Mouse (Mus musculus) heart, embryonic 13.5 days (tissue): Measurements from ENCODE around the gene Faf1. TPM values are rescaled to one million over a fixed set of nuclear protein-coding genes. Genes with fewer than 3 reads are reported as not detected.
A peak's percentile ranks its signal among the peaks of the same experiment; 100 is the strongest.

Experiments used
- ATAC-seq: fragments of 200-750 bp; cut with Nextera tagmentation; 2 replicates; pipeline ENCODE4 v1.8.0; 2017; ENCODE audit warnings: moderate TSS enrichment; ENCODE audit not compliant: insufficient number of reproducible peaks, low FRiP score, low TSS enrichment; ENCODE audit errors: extremely low read depth
- H3K27ac ChIP-seq: fragments of 300-500 bp; sonication (generic); replicated peaks from 2 replicates; pipeline ENCODE4 v1.5.1; 2015; ENCODE audit warnings: moderate library complexity, mild to moderate bottlenecking, inconsistent platforms
- H3K27me3 ChIP-seq: fragments of 300-500 bp; sonication (generic); replicated peaks from 2 replicates; pipeline ENCODE4 v1.6.1; 2015; ENCODE audit warnings: mild to moderate bottlenecking, inconsistent platforms
- H3K36me3 ChIP-seq: fragments of 300-500 bp; sonication (generic); 2 replicates; pipeline ENCODE4 v1.6.1; 2015; ENCODE audit warnings: mild to moderate bottlenecking, inconsistent platforms
- H3K4me1 ChIP-seq: fragments of 300-500 bp; sonication (generic); 2 replicates; pipeline ENCODE4 v1.6.1; 2015; ENCODE audit warnings: inconsistent platforms
- H3K4me2 ChIP-seq: fragments of 300-500 bp; sonication (generic); 2 replicates; pipeline ENCODE4 v1.6.1; 2015; ENCODE audit warnings: inconsistent platforms, mild to moderate bottlenecking, moderate library complexity
- H3K4me3 ChIP-seq: fragments of 300-500 bp; sonication (generic); 2 replicates; pipeline ENCODE4 v1.5.1; 2015; ENCODE audit warnings: moderate library complexity, mild to moderate bottlenecking, inconsistent platforms
- H3K9ac ChIP-seq: fragments of 300-500 bp; sonication (generic); 2 replicates; pipeline ENCODE4 v1.6.1; 2015; ENCODE audit warnings: inconsistent platforms, mild to moderate bottlenecking, moderate library complexity
- H3K9me3 ChIP-seq: fragments of 300-500 bp; sonication (generic); 2 replicates; pipeline ENCODE4 v1.6.1; 2016; ENCODE audit warnings: inconsistent platforms
- WGBS: fragments of 180-500 bp; shearing (Covaris S2); methylation state at CpG from one replicate; pipeline ENCODE4 v1.1.7; 2015; ENCODE audit warnings: mixed read lengths; 5-methylcytosine and 5-hydroxymethylcytosine counted together
- polyA plus RNA-seq: library from polyadenylated mRNA; unstranded; fragments of >200 nt; fragmentation: Nextera tagmentation; extraction: Ambion mirVana; gene quantifications from 2 replicates; pipeline ENCODE4 v1.2.1, GENCODE M21; 2015

Faf1 gene
- polyA plus RNA-seq, 1 experiment from 2014 or later: 18.3 TPM

DNA sequence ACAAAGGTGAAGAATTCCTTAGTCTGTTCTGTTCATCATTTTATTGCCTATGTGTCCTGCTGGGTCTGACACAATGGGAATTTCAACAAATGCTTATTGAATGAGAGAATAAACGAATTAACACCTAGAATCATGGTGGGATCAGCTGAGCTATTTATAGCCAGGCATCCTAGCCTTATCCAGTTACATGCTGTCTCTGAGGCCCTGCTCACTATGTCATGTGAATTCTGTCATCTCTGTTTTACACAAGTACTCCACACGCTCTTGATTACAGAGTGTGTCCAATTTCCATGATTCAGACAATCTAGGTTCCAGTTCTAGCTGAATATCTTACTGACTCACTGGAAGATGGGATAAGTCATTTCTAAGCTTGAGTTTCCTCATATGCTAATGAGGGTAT, 183.9 kb downstream of the Faf1 start:
- peaks cover 26% of the 10 kb centered on the region for H3K4me1 ChIP-seq
- peaks cover 5% of the 10 kb centered on the region for H3K36me3 ChIP-seq
- 33% methylated on average over 2 of the region's 2 CpGs for WGBS
- H3K27me3 ChIP-seq: no peaks in the 10 kb centered on the region
- no peaks in the 10 kb centered on the region for H3K9me3 ChIP-seq
- no peak overlapping the region for H3K4me3 ChIP-seq
- peak overlapping the region; percentile 26 for H3K27ac ChIP-seq
- no peak overlapping the region for H3K9ac ChIP-seq
- ATAC-seq: no peak
- H3K4me2 ChIP-seq: 0 out of 2 replicates have a peak overlapping the region, but pooled peaks have one; percentile 9

DNA sequence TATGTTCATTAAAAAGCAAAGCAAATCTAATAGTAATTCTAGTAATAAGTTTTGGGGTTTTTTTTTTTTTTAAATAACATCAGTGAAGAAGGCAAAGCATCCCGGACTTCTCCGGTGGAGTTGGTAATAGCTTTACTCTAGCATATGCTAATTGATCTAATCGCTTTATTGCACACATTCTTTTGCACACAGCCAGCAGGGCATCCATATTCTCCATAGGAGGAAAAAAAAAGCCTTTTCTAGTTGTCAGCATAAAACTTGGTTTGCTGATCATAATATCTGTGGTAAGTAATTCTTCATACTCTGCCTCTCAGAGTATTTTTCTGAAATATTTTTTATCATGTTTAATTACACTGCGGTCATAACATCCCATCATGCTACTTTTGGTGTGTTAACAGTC, 185.9 kb downstream of the Faf1 start:
- Histone ChIP-seq H3K4me3 (no peak overlapping the region), H3K4me2 (no peak overlapping the region), H3K9ac (no peak overlapping the region), H3K9me3 (no peaks in the 10 kb centered on the region), H3K4me1 (peaks cover 26% of the 10 kb centered on the region), H3K36me3 (no peaks in the 10 kb centered on the region), H3K27me3 (no peaks in the 10 kb centered on the region), H3K27ac (no peak overlapping the region)
- WGBS: 94% methylated on average over 4 of the region's 4 CpGs
- no peak for ATAC-seq

GRCm38 (mm10) chr4:109863021-109863420, 186.6 kb downstream of the Faf1 start:
- Histone ChIP-seq H3K4me1 (peaks cover 23% of the 10 kb centered on the region), H3K27ac (no peak overlapping the region), H3K9ac (no peak overlapping the region), H3K4me2 (no peak overlapping the region), H3K36me3 (no peaks in the 10 kb centered on the region), H3K9me3 (no peaks in the 10 kb centered on the region), H3K4me3 (no peak overlapping the region), H3K27me3 (no peaks in the 10 kb centered on the region)
- 79% methylated on average over 3 of the region's 3 CpGs for WGBS
- no peak for ATAC-seq

DNA sequence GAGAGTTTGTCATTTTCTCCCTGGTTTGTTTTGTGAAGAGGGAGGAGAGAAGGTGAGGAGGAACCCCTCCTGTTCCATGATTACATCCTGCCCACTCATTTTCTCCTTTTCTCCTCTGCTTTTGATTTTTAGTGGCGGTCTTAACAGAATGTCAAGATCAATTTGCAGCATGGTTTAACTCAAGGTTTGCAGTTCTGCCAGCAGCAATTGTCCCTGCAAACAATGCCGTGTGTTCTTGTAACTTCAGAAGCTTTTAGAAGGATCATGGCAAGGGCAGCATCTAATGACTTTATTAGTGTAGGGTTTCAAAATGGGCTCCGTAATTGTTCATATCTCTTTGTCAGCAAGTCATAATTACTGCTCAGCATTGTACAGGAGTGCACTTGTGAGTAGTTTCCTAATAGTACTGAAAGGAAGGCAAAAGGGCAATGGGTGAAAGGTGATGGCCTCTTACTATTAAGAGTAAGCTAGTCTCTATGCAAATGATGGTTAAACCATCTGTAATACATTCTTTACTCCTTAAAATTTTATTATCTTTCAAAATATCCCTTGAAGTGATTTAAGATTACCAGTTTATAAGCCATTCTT, 192.6 kb downstream of the Faf1 start:
- no peak for ATAC-seq
- 79% methylated on average over 3 of the region's 3 CpGs for whole genome bisulfite sequencing
- H3K9ac ChIP-seq: no peak overlapping the region

GRCm38 (mm10) chr4:109884333-109884732, 207.9 kb downstream of the Faf1 start:
- H3K4me3 ChIP-seq: no peak overlapping the region
- H3K9me3 ChIP-seq: no peaks in the 10 kb centered on the region
- H3K27me3 ChIP-seq: no peaks in the 10 kb centered on the region
- peak overlapping the region; percentile 73 for H3K27ac ChIP-seq
- peak overlapping the region; percentile 36 for H3K4me2 ChIP-seq
- peaks cover 18% of the 10 kb centered on the region for H3K4me1 ChIP-seq
- 35% methylated on average over 4 of the region's 4 CpGs for WGBS
- no peak overlapping the region for H3K9ac ChIP-seq
- no peak for ATAC-seq
- H3K36me3 ChIP-seq: peaks cover 12% of the 10 kb centered on the region

More for the DNA sequence above, 192.6 kb downstream of the Faf1 start:
- no peak overlapping the region for H3K4me3 ChIP-seq
- no peaks in the 10 kb centered on the region for H3K4me1 ChIP-seq
- no peaks in the 10 kb centered on the region for H3K9me3 ChIP-seq
- no peak overlapping the region for H3K4me2 ChIP-seq
- H3K27ac ChIP-seq: no peak overlapping the region
- peaks cover 10% of the 10 kb centered on the region for H3K36me3 ChIP-seq
- H3K27me3 ChIP-seq: no peaks in the 10 kb centered on the region

DNA sequence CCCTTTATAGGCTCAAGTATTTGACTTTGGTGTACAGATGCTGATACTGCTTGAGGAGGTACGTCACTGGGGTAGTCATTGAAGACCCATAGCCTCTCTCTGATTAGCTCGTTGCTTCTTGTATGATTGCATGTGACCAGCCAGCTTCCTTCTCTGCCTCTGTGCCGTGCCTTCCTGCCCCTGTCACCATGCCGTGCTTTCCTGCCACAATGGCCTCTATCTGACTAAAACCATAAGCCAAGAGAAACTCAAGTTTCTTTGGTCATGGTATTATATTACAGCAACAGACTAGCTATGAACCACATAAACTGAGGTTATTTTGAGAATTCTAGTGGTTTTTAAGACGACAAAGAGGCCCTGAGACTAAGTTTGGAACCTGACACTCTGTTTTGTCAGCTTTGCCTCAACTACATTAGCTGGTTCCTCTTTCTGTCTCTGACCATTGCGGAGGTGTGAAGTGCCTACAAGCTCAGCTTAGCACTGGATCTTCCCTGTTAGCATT, 211.5 kb downstream of the Faf1 start:
- no peak overlapping the region for H3K27ac ChIP-seq
- WGBS: 86% methylated on average over 6 of the region's 6 CpGs

DNA sequence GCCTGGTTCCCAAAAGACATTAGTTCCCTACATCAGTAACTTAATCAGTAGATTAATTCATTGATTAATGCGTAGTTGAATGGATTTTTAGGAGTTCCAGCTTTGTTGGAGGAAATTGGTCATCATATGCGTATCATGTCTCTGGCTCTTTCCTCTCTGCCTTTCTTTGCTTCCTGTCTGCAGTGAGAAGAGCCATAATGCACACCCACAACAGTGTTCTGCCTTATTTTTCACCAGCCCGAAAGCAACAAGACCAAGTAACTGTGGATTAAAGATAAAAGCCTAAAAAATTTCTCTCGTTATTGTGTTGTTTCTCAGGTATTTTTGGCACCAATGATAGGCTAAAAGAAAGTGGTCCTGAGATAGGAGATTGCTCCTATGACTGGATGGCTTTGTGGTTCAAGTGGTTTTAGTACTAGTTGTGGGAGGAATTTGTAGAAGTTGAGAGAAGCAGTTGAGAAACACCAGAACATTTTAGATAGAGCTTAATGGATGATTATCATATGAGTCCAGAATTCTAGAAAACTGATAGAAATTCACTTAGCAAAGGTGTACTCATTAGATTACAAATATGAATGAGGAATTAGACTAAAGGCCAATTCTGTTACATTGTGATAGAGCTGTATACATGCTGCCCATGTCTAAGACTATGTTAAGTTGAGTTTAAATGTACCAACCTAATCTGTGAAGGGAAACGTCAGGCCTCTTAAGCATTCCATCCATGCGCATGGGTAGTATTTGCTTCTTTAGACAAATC, 221.6 kb downstream of the Faf1 start:
- no peak overlapping the region for H3K4me3 ChIP-seq
- H3K4me1 ChIP-seq: no peaks in the 10 kb centered on the region
- no peak overlapping the region for H3K9ac ChIP-seq
- ATAC-seq: no peak
- H3K27ac ChIP-seq: no peak overlapping the region
- H3K9me3 ChIP-seq: no peaks in the 10 kb centered on the region
- peaks cover 21% of the 10 kb centered on the region for H3K36me3 ChIP-seq
- H3K4me2 ChIP-seq: no peak overlapping the region
- 84% methylated on average over 6 of the region's 6 CpGs for WGBS
- no peaks in the 10 kb centered on the region for H3K27me3 ChIP-seq

More for the DNA sequence above, 211.5 kb downstream of the Faf1 start:
- no peak overlapping the region for H3K4me2 ChIP-seq
- no peaks in the 10 kb centered on the region for H3K9me3 ChIP-seq
- no peak overlapping the region for H3K9ac ChIP-seq
- peaks cover 18% of the 10 kb centered on the region for H3K4me1 ChIP-seq
- peaks cover 27% of the 10 kb centered on the region for H3K36me3 ChIP-seq
- no peak for ATAC-seq
- H3K4me3 ChIP-seq: no peak overlapping the region
- no peaks in the 10 kb centered on the region for H3K27me3 ChIP-seq

DNA sequence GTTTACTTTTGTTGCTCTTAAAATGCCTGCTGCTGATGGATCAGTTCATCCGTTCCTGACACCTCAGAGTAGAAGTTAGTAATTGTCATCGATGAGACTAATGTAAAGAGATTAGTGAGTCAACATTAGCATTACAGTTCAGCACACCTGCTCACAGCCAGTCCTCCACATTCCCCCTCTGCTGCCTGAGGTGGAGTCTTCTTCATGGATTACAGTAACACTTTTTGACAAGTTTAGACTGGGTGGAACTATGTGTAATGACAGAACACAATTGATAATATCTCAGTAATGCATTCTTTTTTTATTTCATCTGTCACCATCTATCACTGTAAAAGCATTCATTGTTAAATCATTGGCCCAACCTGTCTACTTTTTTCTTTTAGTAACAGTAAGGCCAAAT, 224.7 kb downstream of the Faf1 start:
- H3K4me1 ChIP-seq: no peaks in the 10 kb centered on the region
- H3K36me3 ChIP-seq: peaks cover 13% of the 10 kb centered on the region
- H3K4me3 ChIP-seq: no peak overlapping the region
- H3K9me3 ChIP-seq: no peaks in the 10 kb centered on the region
- ATAC-seq: no peak
- no peak overlapping the region for H3K4me2 ChIP-seq
- 82% methylated on average over 2 of the region's 2 CpGs for WGBS
- no peaks in the 10 kb centered on the region for H3K27me3 ChIP-seq
- H3K27ac ChIP-seq: no peak overlapping the region
- H3K9ac ChIP-seq: no peak overlapping the region

GRCm38 (mm10) chr4:109904487-109904886, 228.1 kb downstream of the Faf1 start:
- no peaks in the 10 kb centered on the region for H3K27me3 ChIP-seq
- H3K9me3 ChIP-seq: no peaks in the 10 kb centered on the region
- 86% methylated on average over 3 of the region's 3 CpGs for WGBS
- no peak overlapping the region for H3K27ac ChIP-seq
- H3K4me2 ChIP-seq: no peak overlapping the region
- H3K4me1 ChIP-seq: no peaks in the 10 kb centered on the region
- H3K4me3 ChIP-seq: no peak overlapping the region
- H3K9ac ChIP-seq: no peak overlapping the region
- ATAC-seq: no peak
- H3K36me3 ChIP-seq: peaks cover 10% of the 10 kb centered on the region; the same call in 1 of the 2 replicates

GRCm38 (mm10) chr4:109929058-109929457, 252.7 kb downstream of the Faf1 start:
- ATAC-seq: no peak
- no peaks in the 10 kb centered on the region for H3K27me3 ChIP-seq
- no peaks in the 10 kb centered on the region for H3K9me3 ChIP-seq
- no peaks in the 10 kb centered on the region for H3K4me1 ChIP-seq
- H3K36me3 ChIP-seq: peaks cover 6% of the 10 kb centered on the region
- 94% methylated on average over 1 of the region's 1 CpGs for WGBS
- no peak overlapping the region for H3K27ac ChIP-seq
- no peak overlapping the region for H3K9ac ChIP-seq
- no peak overlapping the region for H3K4me3 ChIP-seq
- no peak overlapping the region for H3K4me2 ChIP-seq

DNA sequence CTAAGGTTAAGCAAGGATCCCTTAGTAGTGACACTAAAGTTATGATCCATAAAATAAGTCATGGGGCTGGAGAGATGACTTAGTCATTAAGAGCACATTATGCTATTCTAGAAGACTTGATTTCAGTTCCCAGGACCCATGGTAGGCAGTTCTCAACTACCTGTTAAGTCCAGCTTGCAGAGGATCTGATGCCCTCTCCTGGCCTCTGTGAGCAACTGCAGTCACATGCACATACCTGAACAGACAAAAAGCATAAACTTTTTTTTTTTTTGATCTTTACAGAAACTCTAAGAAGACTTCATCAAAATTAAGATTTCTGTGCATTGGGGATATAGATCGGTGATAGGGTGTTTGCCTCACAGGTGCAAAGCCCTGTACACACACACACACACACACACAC, 254.1 kb downstream of the Faf1 start:
- Histone ChIP-seq H3K4me1 (no peaks in the 10 kb centered on the region), H3K9me3 (no peaks in the 10 kb centered on the region), H3K27ac (no peak overlapping the region), H3K27me3 (no peaks in the 10 kb centered on the region), H3K4me2 (no peak overlapping the region), H3K4me3 (no peak overlapping the region), H3K36me3 (peaks cover 8% of the 10 kb centered on the region), H3K9ac (no peak overlapping the region)
- no peak for ATAC-seq
- WGBS: 100% methylated on average over 1 of the region's 1 CpGs

DNA sequence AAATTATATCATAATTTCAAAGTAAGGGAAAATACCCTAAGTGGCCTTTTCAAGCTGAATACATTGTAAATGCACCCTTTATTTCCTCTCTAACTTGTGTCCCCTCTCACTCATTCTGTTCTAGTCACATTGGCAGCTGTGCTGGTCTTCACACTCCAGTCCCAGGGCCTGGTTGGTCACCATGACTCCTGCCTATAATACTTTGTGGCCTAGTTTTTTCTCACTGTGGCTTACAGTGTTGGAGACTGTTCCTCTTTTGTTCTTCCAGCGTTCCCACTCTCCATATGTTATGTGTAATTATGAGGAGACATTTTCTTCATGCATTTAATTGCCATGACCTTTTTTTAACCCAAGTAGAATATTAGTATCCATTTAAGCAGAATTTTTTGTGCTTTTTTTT, 254.5 kb downstream of the Faf1 start:
- Histone ChIP-seq H3K4me3 (no peak overlapping the region), H3K27me3 (no peaks in the 10 kb centered on the region), H3K36me3 (peaks cover 11% of the 10 kb centered on the region), H3K9me3 (no peaks in the 10 kb centered on the region), H3K4me2 (no peak overlapping the region), H3K9ac (no peak overlapping the region), H3K27ac (no peak overlapping the region), H3K4me1 (no peaks in the 10 kb centered on the region)
- ATAC-seq: no peak
- WGBS: 91% methylated on average over 1 of the region's 1 CpGs
